ENCODE assay signal across 20 mouse cellular contexts in the genomic region with DNA sequence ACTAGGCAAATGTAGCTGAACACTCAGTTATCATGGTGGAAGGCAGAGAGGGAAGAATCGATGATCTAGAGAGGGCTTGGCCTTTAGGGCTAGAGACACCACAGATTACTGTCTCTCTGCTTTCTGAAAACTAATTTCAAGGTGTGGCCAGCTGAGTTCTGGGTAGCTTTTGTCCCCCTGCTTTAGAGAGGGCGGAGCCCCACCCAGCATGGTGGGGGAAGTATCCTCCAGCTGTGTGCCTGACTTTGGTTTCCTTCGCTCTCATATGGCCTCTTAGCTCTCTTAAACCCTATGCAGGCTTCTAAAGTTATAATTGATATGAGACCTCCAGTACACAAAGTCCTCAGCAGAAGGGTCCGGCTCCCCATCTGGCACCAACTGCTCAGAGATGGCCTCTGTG. TPM values are rescaled to one million over a fixed set of nuclear protein-coding genes. Genes with fewer than 3 reads are reported as not detected.
DNase-seq lines count a peak whose midpoint lies in the region; ATAC-seq and TF ChIP-seq lines count a peak whose summit lies in the region.
"Had no signal": no experiment of that assay in that cellular context is flagged by ENCODE, and none has a peak within 500 bp of the region (broad histone marks: within the 10 kb centered on the region; RNA-seq: fewer than 3 reads in every experiment).

No protein-coding gene starts in this region.

- H3K27me3 ChIP-seq in heart, embryonic 10.5 days (ENCODE audit: insufficient read depth, poor library complexity, severe bottlenecking) = no peaks in the 10 kb centered on the region
- no peaks in the 10 kb centered on the region for H3K27me3 ChIP-seq in heart, embryonic 11.5 days (ENCODE audit: control insufficient read depth, insufficient read depth, low read length)
- H3K27me3 ChIP-seq in stomach, embryonic 15.5 days (replicated peaks) = no peaks in the 10 kb centered on the region
- H3K27me3 ChIP-seq in stomach, postnatal 0 days (ENCODE audit: control insufficient read depth, insufficient read depth, low read length) = no peaks in the 10 kb centered on the region
- H3K27me3 ChIP-seq: embryonic facial prominence, embryonic 13.5 days; forebrain, embryonic 13.5 days; Patski had no signal

- ATAC-seq in heart, embryonic 11.5 days (replicated peaks; ENCODE audit: insufficient number of reproducible peaks, low FRiP score, low TSS enrichment) = no peak
- ATAC-seq in stomach, embryonic 15.5 days (ENCODE audit: insufficient read depth, low FRiP score, low read depth) = no peak
- ATAC-seq in stomach, postnatal 0 days (ENCODE audit: low FRiP score, low TSS enrichment) = no peak
- ATAC-seq in frontal cortex, adult (ENCODE audit: low TSS enrichment) = no peak
- ATAC-seq: activated CD4-positive, CD25-positive, alpha-beta regulatory T cell, adult 4 months; forebrain, embryonic 13.5 days; Patski had no signal

- TF ChIP-seq CTCF in layer of hippocampus, adult 2 months (conservative IDR thresholded peaks at IDR 0.05) = no peak
- TF ChIP-seq CTCF in stomach, postnatal 0 days (IDR thresholded peaks at IDR 0.05; ENCODE audit: low read depth) = no peak

- no peak overlapping the region for H3K9ac ChIP-seq in heart, embryonic 11.5 days (ENCODE audit: low read depth, low read length)
- no peak overlapping the region for H3K9ac ChIP-seq in stomach, embryonic 15.5 days
- H3K9ac ChIP-seq in stomach, postnatal 0 days (ENCODE audit: low read length) = no peak overlapping the region
- H3K9ac ChIP-seq: embryonic facial prominence, embryonic 13.5 days; forebrain, embryonic 13.5 days; hindbrain, embryonic 14.5 days had no signal

- H3K9me3 ChIP-seq in heart, embryonic 10.5 days = no peaks in the 10 kb centered on the region
- no peaks in the 10 kb centered on the region for H3K9me3 ChIP-seq in heart, embryonic 11.5 days (replicated peaks; ENCODE audit: control insufficient read depth, low read length)
- no peaks in the 10 kb centered on the region for H3K9me3 ChIP-seq in stomach, embryonic 15.5 days
- no peaks in the 10 kb centered on the region for H3K9me3 ChIP-seq in stomach, postnatal 0 days (ENCODE audit: control insufficient read depth, low read length)
- H3K9me3 ChIP-seq: embryonic facial prominence, embryonic 13.5 days; forebrain, embryonic 13.5 days had no signal

- no peak for DNase-seq in heart, embryonic 10.5 days (ENCODE audit: low spot score)
- DNase-seq in layer of hippocampus, adult 2 months (ENCODE audit: low spot score in 2 of 2) = no peak
- DNase-seq in layer of hippocampus, adult 9-10 months (ENCODE audit: low spot score) = no peak
- DNase-seq in stomach, postnatal 0 days (ENCODE audit: low spot score) = no peak
- DNase-seq in thymus, postnatal 14 days = peak; percentile 48
- DNase-seq: adrenal gland, postnatal 14 days; cerebellum, adult 11-12 months; cerebellum, adult 9-10 months; cerebellum, postnatal 25 days; gastrocnemius, postnatal 36 days; heart, adult 11 months; heart, postnatal 36 days had no signal

- H3K36me3 ChIP-seq in heart, embryonic 10.5 days = peaks cover 25% of the 10 kb centered on the region
- H3K36me3 ChIP-seq in heart, embryonic 11.5 days (ENCODE audit: control insufficient read depth, insufficient read depth, low read length) = peaks cover 2% of the 10 kb centered on the region; the same call in 1 of the 2 replicates
- H3K36me3 ChIP-seq in stomach, embryonic 15.5 days = no peaks in the 10 kb centered on the region
- H3K36me3 ChIP-seq in stomach, postnatal 0 days (ENCODE audit: control insufficient read depth, insufficient read depth, low read length) = no peaks in the 10 kb centered on the region

- H3K4me2 ChIP-seq in heart, embryonic 11.5 days = no peak overlapping the region
- no peak overlapping the region for H3K4me2 ChIP-seq in stomach, embryonic 15.5 days
- H3K4me2 ChIP-seq in stomach, postnatal 0 days (replicated peaks; ENCODE audit: low read depth) = no peak overlapping the region
- H3K4me2 ChIP-seq: embryonic facial prominence, embryonic 13.5 days; forebrain, embryonic 13.5 days; hindbrain, embryonic 14.5 days had no signal

- H3K4me1 ChIP-seq in heart, embryonic 10.5 days = peaks cover 94% of the 10 kb centered on the region
- H3K4me1 ChIP-seq in heart, embryonic 11.5 days (ENCODE audit: control insufficient read depth, insufficient read depth, low read length) = peaks cover 73% of the 10 kb centered on the region
- peaks cover 64% of the 10 kb centered on the region for H3K4me1 ChIP-seq in stomach, embryonic 15.5 days
- peaks cover 9% of the 10 kb centered on the region; the same call in 1 of the 2 replicates for H3K4me1 ChIP-seq in stomach, postnatal 0 days (replicated peaks; ENCODE audit: control insufficient read depth, insufficient read depth)

- 0 out of 2 replicates have a peak overlapping the region, but pooled peaks have one; percentile 1 for H3K27ac ChIP-seq in heart, embryonic 10.5 days
- H3K27ac ChIP-seq in heart, embryonic 11.5 days (ENCODE audit: low read depth, low read length) = no peak overlapping the region
- peak overlapping the region; percentile 81; the same call in 1 of the 2 replicates for H3K27ac ChIP-seq in layer of hippocampus, adult 2 months
- 0 out of 2 replicates have a peak overlapping the region, but pooled peaks have one; percentile 13 for H3K27ac ChIP-seq in stomach, embryonic 15.5 days
- H3K27ac ChIP-seq in stomach, postnatal 0 days (replicated peaks) = no peak overlapping the region
- H3K27ac ChIP-seq: embryonic facial prominence, embryonic 13.5 days; forebrain, embryonic 13.5 days; hindbrain, embryonic 14.5 days had no signal

- no peak overlapping the region for H3K4me3 ChIP-seq in heart, embryonic 10.5 days
- H3K4me3 ChIP-seq in heart, embryonic 11.5 days (ENCODE audit: low read depth, low read length) = no peak overlapping the region
- no peak overlapping the region for H3K4me3 ChIP-seq in layer of hippocampus, adult 2 months
- no peak overlapping the region for H3K4me3 ChIP-seq in stomach, embryonic 15.5 days (replicated peaks)
- H3K4me3 ChIP-seq in stomach, postnatal 0 days (ENCODE audit: low read depth, low read length) = no peak overlapping the region
- H3K4me3 ChIP-seq: embryonic facial prominence, embryonic 13.5 days; forebrain, embryonic 13.5 days had no signal

- no peak for TF ChIP-seq EP300 in stomach, postnatal 0 days (optimal IDR thresholded peaks at IDR 0.05)

- 93% methylated on average over 4 of the region's 4 CpGs for WGBS in heart, embryonic 10.5 days
- 87% methylated on average over 4 of the region's 4 CpGs for WGBS in heart, embryonic 11.5 days (ENCODE audit: insufficient replicate concordance)
- WGBS in stomach, embryonic 15.5 days = 83% methylated on average over 4 of the region's 4 CpGs
- WGBS in stomach, postnatal 0 days = 85% methylated on average over 4 of the region's 4 CpGs

RNA-seq across cellular contexts. Expression of gene Rai1, which starts 58.5 kb away (rescaled TPM):
- 21.2 and 32.5 TPM in 2 replicates for polyA plus RNA-seq in heart, embryonic 10.5 days (2016; fragmentation: Nextera tagmentation; extraction: Ambion mirVana)
- polyA plus RNA-seq in heart, embryonic 11.5 days (2014; fragmentation: Nextera tagmentation; extraction: Ambion mirVana) = 20.5 and 24.4 TPM in 2 replicates
- total RNA-seq in layer of hippocampus, adult 2 months (2021) = 10 to 100 TPM; 78.1 to 89.7 TPM
- polyA plus RNA-seq in stomach, embryonic 15.5 days (2015; fragmentation: Nextera tagmentation; extraction: Ambion mirVana) = 21.7 and 24.4 TPM in 2 replicates
- 10.6 and 10.7 TPM in 2 replicates for polyA plus RNA-seq in stomach, postnatal 0 days (2015; fragmentation: Nextera tagmentation; extraction: Ambion mirVana)

RNA-seq across cellular contexts. Expression of gene Srebf1, which starts 59.0 kb away (rescaled TPM):
- 38.2 and 40.3 TPM in 2 replicates for polyA plus RNA-seq in heart, embryonic 10.5 days (2016; fragmentation: Nextera tagmentation; extraction: Ambion mirVana)
- polyA plus RNA-seq in heart, embryonic 11.5 days (2014; fragmentation: Nextera tagmentation; extraction: Ambion mirVana) = 39.0 and 41.0 TPM in 2 replicates
- 10 to 100 TPM; 64.2 to 70.8 TPM for total RNA-seq in layer of hippocampus, adult 2 months (2021)
- polyA plus RNA-seq in stomach, embryonic 15.5 days (2015; fragmentation: Nextera tagmentation; extraction: Ambion mirVana) = 81.5 and 83.5 TPM in 2 replicates
- 44.7 and 47.9 TPM in 2 replicates for polyA plus RNA-seq in stomach, postnatal 0 days (2015; fragmentation: Nextera tagmentation; extraction: Ambion mirVana)

Comparison
In these comparisons a context has a peak if more than half of its experiments do, and no peak if none do; other contexts are left out.
1. H3K27ac ChIP-seq: peak in heart, embryonic 10.5 days (single experiment), layer of hippocampus, adult 2 months (single experiment) and stomach, embryonic 15.5 days (single experiment); none in heart, embryonic 11.5 days (single experiment) and stomach, postnatal 0 days (single experiment).